Mouse (Mus musculus) neutrophil, adult 83 days (primary cell): Measurements from ENCODE around the gene Znrf4. TPM values are rescaled to one million over a fixed set of nuclear protein-coding genes. Genes with fewer than 3 reads are reported as not detected.

Source experiments
- total RNA-seq, 2 experiments: library from RNA; stranded (reverse); gene quantifications; one replicate each; pipeline ENCODE4 v1.2.4; 2023

Gene Znrf4
- total RNA-seq = not detected

DNA sequence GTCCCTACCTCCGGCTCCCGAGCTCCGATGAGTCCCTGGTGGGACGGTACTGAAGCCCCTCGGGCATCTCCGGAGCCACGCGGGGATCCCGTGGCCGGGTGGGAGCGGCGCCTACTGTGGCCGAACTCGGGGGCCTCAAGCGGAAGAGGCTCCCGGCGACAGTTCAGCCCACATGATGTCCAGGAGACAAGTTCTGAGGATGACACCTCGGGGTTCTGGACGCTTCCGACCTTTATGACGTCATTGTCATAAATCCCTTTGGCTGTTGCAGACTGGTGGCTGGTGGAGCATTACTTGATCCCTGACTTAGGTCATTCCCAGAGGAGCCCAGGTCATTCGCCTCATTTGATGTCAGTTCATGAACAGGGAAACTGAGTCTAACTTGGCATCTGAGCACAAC lies at the start of gene Znrf4:
Gene Znrf4 (minus strand): TSS at position 122 of the 400 bp plus-strand sequence.

DNA sequence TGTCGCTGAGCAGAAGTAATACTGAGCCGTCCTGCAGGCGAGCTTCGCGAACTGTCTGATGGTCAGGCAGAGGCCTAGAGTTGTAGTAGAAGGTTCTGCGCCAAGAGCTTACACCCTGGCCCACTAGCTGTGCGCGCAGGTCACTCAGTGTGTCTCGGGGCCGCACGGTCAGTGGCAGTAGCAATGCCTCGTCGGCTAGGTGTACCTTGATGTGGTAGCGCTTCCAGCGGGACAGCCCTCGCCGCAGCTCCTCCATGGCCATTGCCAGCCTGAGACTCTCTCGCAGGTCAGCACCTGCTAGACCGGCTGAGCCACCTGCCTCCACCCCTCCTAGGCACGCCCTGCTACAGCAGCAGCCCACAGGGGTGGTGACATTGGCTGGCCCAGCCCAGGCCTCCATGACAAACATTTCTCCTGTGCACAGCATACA lies 41.9 kb upstream of the Znrf4 start, which contains the start of gene Gm20219:
Gene Gm20219 (minus strand): TSS at position 266 of the 430 bp plus-strand sequence.

GRCm38 (mm10) chr17:56476402-56476752 lies 35.9 kb downstream of the Znrf4 start, which contains the start of gene Ptprs:
Gene Ptprs (minus strand): TSS chr17:56476483.

Other genes starting within 250 kb of the Znrf4 start
- gene Ticam1, start 235.6 kb downstream of the Znrf4 start, total RNA-seq = 10 to 100 TPM; 12.9 to 13.2 TPM
- 10 to 100 TPM; 44.9 to 47.3 TPM for gene Plin3, start 219.6 kb downstream of the Znrf4 start, total RNA-seq
- not detected for gene Arrdc5, start 212.1 kb downstream of the Znrf4 start, total RNA-seq
- 100 to 1,000 TPM in 1 of 2 experiments, 10 to 100 TPM in 1; 87.5 to 111 TPM for gene Uhrf1, start 209.1 kb downstream of the Znrf4 start, total RNA-seq
- 10 to 100 TPM; 19.0 to 22.6 TPM for gene Kdm4b, start 186.4 kb downstream of the Znrf4 start, total RNA-seq
- 10 to 100 TPM; 22.9 to 28.8 TPM for gene Ptprs, start 35.9 kb downstream of the Znrf4 start, total RNA-seq
- 1 to 10 TPM; 1.7 to 4.3 TPM for gene Gm20219, start 42.0 kb upstream of the Znrf4 start, total RNA-seq
- gene Safb2, start 72.2 kb upstream of the Znrf4 start, total RNA-seq = 100 to 1,000 TPM; 209 to 229 TPM
- gene Safb, start 72.4 kb upstream of the Znrf4 start, total RNA-seq = 100 to 1,000 TPM; 135 to 151 TPM
- 10 to 100 TPM; 54.0 to 56.2 TPM for gene 2410015M20Rik, start 97.3 kb upstream of the Znrf4 start, total RNA-seq
- 100 to 1,000 TPM; 426 to 509 TPM for gene Rpl36, start 101.0 kb upstream of the Znrf4 start, total RNA-seq
- gene Lonp1, start 114.5 kb upstream of the Znrf4 start, total RNA-seq = 10 to 100 TPM; 23.9 to 26.8 TPM
- under 1 TPM; 0.49 to 0.61 TPM for gene Catsperd, start 115.7 kb upstream of the Znrf4 start, total RNA-seq
- 10 to 100 TPM; 59.0 to 64.8 TPM for gene Ranbp3, start 160.9 kb upstream of the Znrf4 start, total RNA-seq
- 10 to 100 TPM; 61.8 to 67.9 TPM for gene Ndufa11, start 205.3 kb upstream of the Znrf4 start, total RNA-seq
- 1 to 10 TPM; 1.6 to 2.1 TPM for gene Vmac, start 205.6 kb upstream of the Znrf4 start, total RNA-seq
- gene Nrtn, start 245.1 kb upstream of the Znrf4 start, total RNA-seq = under 1 TPM in 1 of 2 experiments, not detected in 1; 0.40 TPM